Mouse (Mus musculus): Measurements from ENCODE around the gene Aldh1a1.
"Not testable (repeated sequence)": the region's sequence is repeated elsewhere in the genome, so short reads cannot be mapped to it uniquely, and the experiment has no call there.

Gene Aldh1a1

GRCm38 (mm10) chr19:20492491-20492890 is at the start of gene Aldh1a1:
Gene Aldh1a1, plus strand, starts transcription at chr19:20492715.
- no peak for DNase-seq (ENCODE audit: extremely low read depth, low read depth, low spot score)

- DNase-seq (ENCODE audit: extremely low read depth, low read depth, low spot score), result no peak
Observed at GRCm38 (mm10) chr19:20447807-20448206, 44.7 kb upstream of the Aldh1a1 start.

- DNase-seq (ENCODE audit: extremely low read depth, low read depth, low spot score), result no peak
Observed at GRCm38 (mm10) chr19:20449546-20449945, 43.0 kb upstream of the Aldh1a1 start.

GRCm38 (mm10) chr19:20451045-20451444 is 41.5 kb upstream of the Aldh1a1 start:
- no peak for DNase-seq (ENCODE audit: extremely low read depth, low read depth, low spot score)

- DNase-seq (ENCODE audit: extremely low read depth, low read depth, low spot score), result no peak
Observed at GRCm38 (mm10) chr19:20484497-20484896, 8.0 kb upstream of the Aldh1a1 start.

- peak; percentile 68 for DNase-seq (ENCODE audit: extremely low read depth, low read depth, low spot score)
Observed at GRCm38 (mm10) chr19:20491950-20492349, 565 bp upstream of the Aldh1a1 start.

GRCm38 (mm10) chr19:20496476-20496875 is 4.0 kb downstream of the Aldh1a1 start:
- no peak for DNase-seq (ENCODE audit: extremely low read depth, low read depth, low spot score)

- DNase-seq (ENCODE audit: extremely low read depth, low read depth, low spot score), result no peak
Observed at GRCm38 (mm10) chr19:20505359-20505758, 12.8 kb downstream of the Aldh1a1 start.

- DNase-seq (ENCODE audit: extremely low read depth, low read depth, low spot score), result no peak
Observed at GRCm38 (mm10) chr19:20506936-20507615, 14.6 kb downstream of the Aldh1a1 start.

GRCm38 (mm10) chr19:20508609-20509008 is 16.1 kb downstream of the Aldh1a1 start:
- DNase-seq (ENCODE audit: extremely low read depth, low read depth, low spot score), result no peak

GRCm38 (mm10) chr19:20511971-20512370 is 19.5 kb downstream of the Aldh1a1 start:
- DNase-seq (ENCODE audit: extremely low read depth, low read depth, low spot score), result no peak

- no peak for DNase-seq (ENCODE audit: extremely low read depth, low read depth, low spot score)
Observed at GRCm38 (mm10) chr19:20513181-20513580, 20.7 kb downstream of the Aldh1a1 start.

GRCm38 (mm10) chr19:20513688-20514361 is 21.3 kb downstream of the Aldh1a1 start:
- DNase-seq (ENCODE audit: extremely low read depth, low read depth, low spot score), result peak; percentile 56

GRCm38 (mm10) chr19:20516481-20516880 is 24.0 kb downstream of the Aldh1a1 start:
- no peak for DNase-seq (ENCODE audit: extremely low read depth, low read depth, low spot score)

- DNase-seq (ENCODE audit: extremely low read depth, low read depth, low spot score), result not testable (repeated sequence)
Observed at GRCm38 (mm10) chr19:20529156-20529555, 36.6 kb downstream of the Aldh1a1 start.

- peak; percentile 56 for DNase-seq (ENCODE audit: extremely low read depth, low read depth, low spot score)
Observed at GRCm38 (mm10) chr19:20529921-20530696, 37.6 kb downstream of the Aldh1a1 start.

- no peak for DNase-seq (ENCODE audit: extremely low read depth, low read depth, low spot score)
Observed at GRCm38 (mm10) chr19:20536538-20536937, 44.0 kb downstream of the Aldh1a1 start.

- no peak for DNase-seq (ENCODE audit: extremely low read depth, low read depth, low spot score)
Observed at GRCm38 (mm10) chr19:20541044-20541443, 48.5 kb downstream of the Aldh1a1 start.

GRCm38 (mm10) chr19:20541924-20542323 is 49.4 kb downstream of the Aldh1a1 start:
- DNase-seq (ENCODE audit: extremely low read depth, low read depth, low spot score), result no peak

- DNase-seq (ENCODE audit: extremely low read depth, low read depth, low spot score), result no peak
Observed at GRCm38 (mm10) chr19:20543816-20544215, 51.3 kb downstream of the Aldh1a1 start.

- DNase-seq (ENCODE audit: extremely low read depth, low read depth, low spot score), result no peak
Observed at GRCm38 (mm10) chr19:20544941-20545340, 52.4 kb downstream of the Aldh1a1 start.

GRCm38 (mm10) chr19:20547025-20547424 is 54.5 kb downstream of the Aldh1a1 start:
- DNase-seq (ENCODE audit: extremely low read depth, low read depth, low spot score), result no peak

Measured in fat pad, adult 2 months (tissue).